Mouse (Mus musculus) megakaryocyte, embryonic 14.5 days (primary cell): ENCODE measurements around the gene Ppp1r16b.

Experiments
- FLI1 ChIP-seq: IDR thresholded peaks from 2 replicates; pipeline ENCODE4 v1.6.1; 2012; ENCODE audit warnings: low read length, inconsistent platforms, mixed read lengths
- GATA1 ChIP-seq: IDR thresholded peaks from 3 replicates; pipeline ENCODE4 v1.6.1; 2012; ENCODE audit warnings: mixed read lengths, low read length, inconsistent platforms, borderline replicate concordance

DNA sequence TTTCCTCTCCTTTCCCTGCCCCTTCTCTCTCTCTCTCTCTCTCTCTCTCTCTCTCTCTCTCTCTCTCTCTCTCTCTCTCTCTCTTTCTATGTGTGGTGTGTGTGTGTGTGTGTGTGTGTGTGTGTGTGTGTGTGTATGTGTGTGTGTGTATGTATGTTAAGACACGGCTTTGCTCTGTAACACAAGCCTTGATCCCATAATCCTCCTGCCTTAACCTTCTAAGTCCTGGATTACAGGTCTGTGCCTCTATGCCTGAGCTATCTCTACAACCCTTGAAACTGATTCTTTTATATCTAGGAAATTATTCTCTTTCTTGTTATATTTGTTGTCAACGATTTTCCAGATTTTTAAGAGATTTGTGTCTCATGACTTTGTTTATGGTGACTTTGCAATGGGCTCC, 95.0 kb downstream of the Ppp1r16b start:
- TF ChIP-seq GATA1 (no peak), FLI1 (no peak)
